Mouse (Mus musculus) ZHBTc4 (cell line): ENCODE measurements at regions not wholly inside any gene's neighbourhood (a gene's known extent, or its start where the extent isn't known, plus 50 kb on each side); places are given as distances from the start of the nearest gene placed in this dataset.
A peak's percentile ranks its signal among the peaks of the same experiment; 100 is the strongest.

ENCODE experiments used
- DNase-seq: peaks from one replicate; pipeline ENCODE4 v3.0.0-alpha.2; 2011; ENCODE audit warnings: low read depth, low spot score

DNA sequence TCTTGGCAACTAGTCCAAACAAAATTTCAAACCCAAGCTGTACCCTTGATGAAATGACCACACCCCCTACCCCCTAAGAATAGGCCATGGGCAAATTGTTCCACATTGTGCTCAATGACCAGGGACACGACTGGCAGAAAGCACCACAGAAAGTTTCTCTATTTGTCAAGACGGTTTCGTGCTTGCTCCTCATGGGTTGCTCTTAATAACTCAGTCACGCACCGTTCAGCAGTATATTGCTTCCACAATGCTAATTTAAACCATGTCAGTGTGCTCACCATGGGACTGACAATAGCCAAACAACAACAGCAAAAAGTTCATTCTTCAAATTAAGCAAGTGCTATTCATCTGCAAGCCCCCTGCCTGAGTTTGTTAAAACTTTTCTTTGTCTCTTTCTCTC lies 444.6 kb downstream of the Wdr11 start:
- DNase-seq = no peak

DNA sequence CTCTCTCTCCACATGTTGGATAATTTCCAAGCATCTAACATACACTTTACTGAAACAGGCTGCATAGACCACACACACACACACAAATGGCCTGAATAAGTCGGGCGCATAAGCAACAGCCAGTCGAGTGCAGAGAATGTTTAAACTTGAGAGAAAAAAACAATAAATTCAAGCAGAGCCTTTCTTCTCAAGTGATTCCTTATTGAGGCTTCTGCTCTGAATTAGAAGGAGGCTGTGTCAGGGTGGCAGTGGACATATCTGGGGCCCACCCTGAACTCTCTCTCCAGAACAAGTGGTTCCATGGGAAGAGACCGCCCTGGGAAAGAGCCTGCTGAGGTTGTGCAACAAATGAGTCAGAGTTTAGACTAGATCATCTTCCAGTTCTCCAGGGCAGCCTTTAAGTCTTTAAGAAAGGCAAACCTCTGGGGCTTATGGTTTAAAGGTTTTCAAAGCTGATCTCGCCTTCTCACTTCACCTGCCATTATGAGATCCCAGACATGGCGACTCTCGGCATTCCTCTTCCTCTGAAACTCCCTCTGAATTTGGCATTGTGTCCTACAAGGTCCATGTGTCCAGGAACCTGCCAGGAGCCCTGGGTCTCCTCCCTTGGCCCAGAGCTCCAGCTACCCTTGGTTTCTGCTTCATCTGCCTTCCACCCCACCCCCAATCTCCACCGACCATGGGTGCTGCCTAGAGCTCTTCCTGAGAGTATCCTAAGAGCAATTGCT lies 445.3 kb downstream of the Wdr11 start:
- DNase-seq = no peak

DNA sequence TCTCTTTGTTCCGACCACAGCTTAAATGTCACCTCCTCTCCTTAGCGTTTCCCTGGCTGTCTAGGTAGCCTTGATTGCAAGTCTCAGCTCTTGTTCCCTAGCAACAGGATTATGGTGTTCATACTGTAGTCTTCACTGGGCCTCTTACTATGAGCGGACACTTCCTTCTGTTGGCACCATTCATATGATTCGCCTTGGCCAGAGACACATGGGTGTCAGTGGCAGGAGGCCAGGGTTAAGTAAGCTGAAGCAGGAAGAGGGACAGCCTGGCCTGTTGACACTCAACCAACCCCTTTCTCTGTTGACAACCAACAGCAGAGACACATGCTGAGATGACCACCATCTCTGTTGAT lies 445.9 kb downstream of the Wdr11 start:
- DNase-seq = peak; percentile 8

DNA sequence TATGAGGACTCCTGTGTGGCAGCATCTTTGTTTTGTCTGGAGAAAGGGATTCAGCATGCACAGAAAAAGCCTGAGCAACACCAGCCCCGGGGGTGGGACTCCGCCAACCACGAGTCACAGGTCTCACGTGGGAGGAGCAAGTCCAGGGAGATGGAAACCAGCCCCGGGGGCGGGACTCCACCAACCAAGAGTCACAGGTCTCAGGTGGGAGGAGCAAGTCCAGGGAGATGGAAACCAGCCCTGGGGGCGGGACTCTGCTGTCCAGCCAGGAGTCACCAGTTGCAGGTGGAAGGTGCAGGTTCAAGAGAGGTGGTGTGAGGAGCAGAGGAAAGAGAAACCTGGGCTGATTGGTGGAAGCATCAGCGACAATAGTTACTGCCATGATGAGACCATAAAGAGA lies 448.9 kb downstream of the Wdr11 start:
- DNase-seq = peak; percentile 63

DNA sequence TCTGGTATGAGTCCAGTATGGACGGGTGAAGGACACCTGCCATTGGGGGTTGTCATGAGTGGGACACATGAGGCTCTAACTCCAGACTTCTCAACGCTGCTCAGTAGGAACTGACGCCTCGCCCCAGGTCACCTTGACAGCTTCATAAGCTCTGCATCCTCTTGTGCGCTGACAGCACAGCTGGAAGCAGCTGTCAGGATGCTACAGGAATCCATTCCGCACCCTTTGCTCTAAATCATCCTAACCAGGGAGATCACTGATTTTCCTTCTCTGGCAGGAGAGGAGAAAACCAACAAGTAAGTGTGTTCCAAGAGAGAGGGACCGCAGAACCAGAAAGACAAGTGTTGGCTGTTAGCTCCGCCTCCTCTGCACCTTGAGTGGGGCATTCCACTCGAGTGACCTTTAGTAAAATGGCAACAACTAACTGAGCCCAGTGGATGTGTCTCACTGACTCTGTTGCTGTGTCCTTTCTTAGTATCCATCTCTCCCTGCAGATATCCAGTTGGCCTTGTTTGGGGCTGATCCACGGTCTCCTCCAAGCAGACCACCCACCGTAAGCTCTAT lies 449.8 kb downstream of the Wdr11 start:
- no peak for DNase-seq

DNA sequence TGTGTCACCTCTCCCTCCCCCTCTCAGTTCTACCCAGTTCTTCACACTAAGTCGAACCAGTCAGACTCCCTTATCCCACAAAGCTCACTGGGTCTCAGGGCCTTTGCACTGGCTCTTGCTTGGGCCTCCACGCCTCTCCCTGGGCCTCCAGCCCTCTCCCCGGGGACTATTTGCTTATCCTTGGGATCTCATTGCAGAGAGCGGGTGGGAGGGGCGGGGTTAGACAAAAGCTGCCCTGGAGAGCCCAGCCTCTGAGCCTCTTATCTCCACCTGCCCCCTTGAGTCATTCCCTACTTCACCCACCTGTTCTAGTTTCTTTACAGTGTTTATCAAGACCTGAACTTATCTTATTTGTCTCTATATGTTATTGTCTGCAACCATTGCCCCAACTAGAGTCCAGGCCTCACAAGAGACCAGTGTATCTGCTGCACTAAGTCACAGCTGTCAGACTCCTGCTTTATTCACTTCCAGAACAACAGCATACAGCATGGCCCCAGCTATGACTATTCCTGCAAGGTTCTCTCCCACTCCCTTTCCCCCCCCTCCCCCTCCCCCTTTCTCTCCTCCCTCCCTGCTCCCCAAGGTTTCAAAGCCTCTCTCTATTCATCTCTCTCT lies 450.7 kb downstream of the Wdr11 start:
- DNase-seq = peak; percentile 9

DNA sequence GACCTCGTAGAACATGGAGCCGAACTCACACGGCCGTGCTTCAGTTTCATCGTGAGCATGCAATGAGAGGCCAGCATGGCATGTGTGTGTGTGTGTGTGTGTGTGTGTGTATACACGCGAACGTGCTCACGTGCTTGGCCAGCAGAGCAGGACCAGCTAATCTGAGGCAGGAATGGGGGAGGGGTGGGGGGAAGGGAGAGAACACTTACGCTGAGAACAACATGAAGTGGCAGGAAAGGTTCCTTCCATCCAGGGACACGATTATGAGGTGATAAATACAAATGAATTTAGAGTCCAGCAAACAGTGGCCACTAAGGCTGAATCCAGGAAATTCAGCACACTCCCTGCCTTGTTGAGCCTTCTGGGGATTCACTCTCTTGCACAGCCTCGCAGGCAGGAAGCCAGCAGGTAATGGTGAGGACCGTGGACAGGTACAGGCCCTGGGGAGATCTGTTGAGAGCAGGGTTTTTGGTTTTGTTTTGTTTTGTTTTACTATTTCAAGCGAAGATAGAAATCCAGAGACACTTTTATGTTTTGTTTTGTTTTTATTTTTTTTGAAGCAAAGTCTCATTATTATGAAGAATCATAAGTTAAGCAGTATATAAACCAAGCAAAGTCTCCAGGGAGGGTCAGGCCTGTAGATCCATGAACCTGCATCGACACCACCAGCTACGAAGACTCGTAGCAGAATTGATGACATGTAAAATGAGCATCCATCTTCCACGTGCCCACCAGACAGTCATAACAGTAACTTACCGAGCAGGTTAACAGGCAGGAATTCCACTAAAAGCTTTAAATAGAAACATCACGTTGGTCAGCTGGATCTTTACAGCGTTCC lies 452.0 kb downstream of the Wdr11 start:
- no peak for DNase-seq

DNA sequence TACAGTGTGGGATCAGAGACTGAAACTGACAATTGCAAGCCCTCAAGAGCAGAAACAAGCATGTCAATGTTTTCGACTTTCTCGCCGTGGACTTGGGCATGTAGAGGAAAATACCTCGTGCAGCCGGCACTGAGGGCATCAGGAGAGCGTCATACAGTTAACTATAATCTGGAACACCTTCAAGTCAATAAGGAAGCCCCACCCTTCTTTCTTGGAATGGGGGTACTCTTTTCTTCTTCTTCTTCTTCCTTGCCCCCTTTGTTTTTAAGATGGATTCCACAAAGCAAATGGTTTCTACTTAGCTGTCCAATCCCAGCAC lies 452.5 kb downstream of the Wdr11 start:
- DNase-seq = no peak

DNA sequence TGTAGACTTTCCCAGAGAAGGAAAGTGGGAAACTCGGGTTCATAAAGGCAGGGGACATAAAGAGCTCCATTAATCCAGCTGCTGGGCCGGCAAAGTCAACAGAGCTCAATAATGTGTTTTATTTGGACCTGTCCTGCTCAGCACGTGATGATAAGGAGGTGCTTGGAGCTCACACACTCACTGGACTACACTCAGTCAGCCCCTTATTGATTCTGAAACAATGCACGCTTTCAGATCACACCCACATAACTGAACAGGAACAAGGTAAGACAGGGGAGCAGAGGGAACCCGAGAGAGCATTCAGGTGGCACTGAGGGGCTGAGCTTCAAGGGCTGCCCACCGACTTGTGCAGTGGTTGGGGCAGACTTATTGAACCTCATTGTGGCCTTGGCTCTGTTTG lies 452.9 kb downstream of the Wdr11 start:
- DNase-seq = no peak

DNA sequence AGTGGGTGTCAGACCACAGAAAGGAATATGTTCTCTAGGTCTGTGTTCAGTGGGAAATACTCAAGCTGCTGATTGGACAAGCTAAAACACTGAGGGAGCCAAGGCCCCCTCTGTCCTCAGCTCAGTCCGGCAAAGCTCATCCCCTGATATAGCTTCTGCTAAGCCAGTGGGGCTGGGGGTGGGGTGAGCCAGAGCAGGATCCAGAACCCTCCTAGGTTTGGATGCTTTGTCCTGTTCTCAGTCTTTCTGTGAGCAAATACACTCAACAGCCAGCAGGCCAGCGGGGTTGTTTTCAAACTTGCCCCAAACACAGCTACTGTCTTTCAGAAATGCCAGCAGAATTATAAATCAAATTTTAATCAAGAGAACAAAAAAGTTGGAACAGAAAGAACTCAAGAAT lies 454.4 kb downstream of the Wdr11 start:
- no peak for DNase-seq

DNA sequence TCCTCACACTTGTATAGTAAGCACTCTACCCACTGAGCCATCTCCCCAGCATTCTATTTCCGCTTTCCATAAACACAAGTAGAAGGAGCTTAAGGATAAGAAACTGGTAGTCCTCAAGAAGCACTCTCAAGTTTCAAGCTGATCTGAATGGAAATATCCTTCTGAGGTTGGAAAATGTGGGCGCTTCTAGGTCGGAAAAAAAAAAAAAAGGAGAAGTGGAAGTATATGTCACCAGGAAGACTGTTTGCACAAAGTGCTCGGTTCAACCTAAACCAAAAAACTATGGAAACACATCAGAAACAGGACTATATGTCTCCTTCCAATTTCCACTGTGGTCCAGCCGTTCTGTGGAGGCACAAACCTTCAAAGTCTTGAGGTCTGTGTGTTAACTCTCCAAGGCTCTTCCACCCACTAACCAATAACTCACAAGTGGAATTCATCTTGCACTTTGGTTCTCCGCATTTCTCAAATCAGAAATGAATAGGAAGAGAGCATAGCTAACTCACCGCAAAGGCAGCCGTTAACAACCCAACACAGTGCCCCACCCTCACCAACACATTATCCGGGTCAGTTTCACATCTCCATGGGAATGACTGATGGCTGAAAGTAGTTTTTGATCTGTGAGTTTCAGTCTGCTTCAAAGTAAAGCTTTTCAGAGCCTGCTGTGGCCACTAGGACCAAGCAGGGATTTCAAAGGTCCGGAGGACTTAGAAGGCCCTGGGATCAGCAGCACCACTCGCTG lies 455.8 kb downstream of the Wdr11 start:
- DNase-seq = no peak

DNA sequence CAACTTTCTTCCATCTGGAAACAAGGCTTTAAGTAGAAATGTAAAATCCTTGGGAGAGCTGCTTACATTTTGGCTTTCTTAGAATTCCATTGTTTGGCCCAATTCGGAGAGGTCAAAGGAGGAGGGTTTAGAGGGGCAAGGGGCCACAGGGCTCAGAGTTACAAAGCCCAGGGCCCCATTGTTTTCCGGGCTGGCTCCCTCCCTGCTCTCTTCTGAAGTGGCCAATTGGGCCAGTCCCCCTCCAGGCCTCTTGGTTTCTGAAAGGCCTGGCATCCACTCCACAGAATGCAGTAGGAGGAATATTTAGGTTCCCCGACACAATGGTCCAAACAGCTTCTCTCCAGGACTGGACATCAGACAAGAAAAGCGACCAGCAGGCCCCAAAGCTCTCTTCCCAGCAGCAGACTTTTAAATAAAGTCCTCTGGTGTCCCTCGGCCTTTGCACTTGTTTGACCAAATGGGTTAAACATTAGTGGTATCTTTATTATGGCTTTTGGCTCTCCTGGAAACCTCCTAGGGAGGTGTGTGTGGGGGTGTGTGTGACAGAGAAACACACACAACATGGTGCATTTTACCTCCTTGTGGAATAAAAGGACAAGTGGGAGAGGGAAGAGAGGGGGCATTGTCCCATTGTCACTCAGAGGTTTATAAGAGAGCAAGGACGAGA lies 456.6 kb downstream of the Wdr11 start:
- no peak for DNase-seq

DNA sequence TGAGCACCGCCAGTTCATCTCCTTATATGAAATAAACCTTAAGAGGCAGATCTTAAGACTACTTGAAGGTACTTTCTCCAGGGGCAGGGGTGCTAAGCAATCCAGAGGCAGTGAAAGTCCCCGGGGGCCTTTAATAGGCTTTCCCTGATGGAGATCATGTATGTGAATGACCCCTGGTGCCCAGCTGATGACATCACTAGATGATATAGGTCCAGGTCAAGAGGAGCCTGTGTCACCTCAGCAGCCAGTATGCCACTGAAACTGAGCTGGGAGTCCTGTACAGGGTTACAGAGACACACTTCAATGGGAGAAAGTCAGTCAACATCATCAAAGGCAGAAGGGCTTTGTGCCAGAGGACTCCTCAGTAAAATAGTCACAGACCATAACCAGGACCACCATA lies 457.8 kb downstream of the Wdr11 start:
- no peak for DNase-seq

DNA sequence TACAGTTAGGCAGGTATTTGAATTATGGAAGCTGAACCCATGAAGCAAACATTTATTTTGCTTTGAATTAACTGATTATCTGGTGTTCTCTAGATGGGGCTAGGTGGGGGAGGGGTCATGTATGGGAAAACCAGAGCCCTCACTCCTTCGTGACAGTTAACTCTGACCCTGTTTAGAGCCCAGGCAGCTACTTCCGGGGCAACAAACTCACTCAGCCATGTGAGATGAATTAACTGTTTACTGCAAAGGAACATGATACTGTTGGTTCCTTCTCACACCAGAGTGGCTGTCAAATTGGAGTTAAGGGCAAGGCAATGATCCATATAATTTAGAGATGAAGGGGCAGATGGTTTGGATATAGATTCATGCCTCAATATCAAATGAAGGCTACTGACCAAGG lies 458.5 kb downstream of the Wdr11 start:
- DNase-seq = no peak

DNA sequence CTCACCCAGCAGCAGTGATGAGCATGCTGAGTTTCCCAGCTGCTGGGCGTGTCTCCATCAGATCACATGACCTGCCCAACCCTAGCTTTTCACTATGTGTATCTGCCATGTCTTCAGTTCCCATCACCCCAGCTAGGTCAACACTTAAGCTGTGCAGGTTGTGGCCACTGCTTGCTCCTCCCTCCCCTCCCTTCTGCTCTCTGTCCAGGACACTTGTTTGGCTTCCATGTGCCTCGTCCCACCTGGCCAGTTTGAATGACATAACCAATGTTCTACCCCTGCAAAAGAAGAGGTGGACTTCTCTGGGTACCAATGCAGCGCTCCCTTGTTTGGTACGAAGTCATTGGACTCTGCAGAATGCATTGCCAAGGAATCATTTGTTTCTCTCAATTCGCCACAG lies 460.7 kb downstream of the Wdr11 start:
- DNase-seq = no peak

DNA sequence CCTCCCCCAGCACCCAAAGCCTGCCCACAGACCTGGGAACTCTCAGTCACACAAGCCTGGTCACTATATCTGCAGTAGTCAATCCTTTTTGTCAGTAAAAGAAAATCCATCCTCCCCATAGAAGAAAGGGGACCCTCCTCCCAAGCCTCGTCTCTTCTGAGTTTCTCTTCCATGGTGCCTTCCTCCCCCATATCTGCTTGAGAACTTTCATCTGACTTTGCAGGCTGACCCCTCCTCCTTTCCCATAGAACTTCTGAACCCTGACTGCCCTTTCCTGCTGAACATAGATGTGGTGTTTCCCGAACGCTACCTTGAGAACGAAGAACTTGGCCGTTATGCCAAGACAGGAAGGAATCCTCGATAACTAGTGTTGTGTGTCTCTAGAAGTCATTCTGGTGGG lies 462.5 kb downstream of the Ate1 start:
- DNase-seq = no peak

DNA sequence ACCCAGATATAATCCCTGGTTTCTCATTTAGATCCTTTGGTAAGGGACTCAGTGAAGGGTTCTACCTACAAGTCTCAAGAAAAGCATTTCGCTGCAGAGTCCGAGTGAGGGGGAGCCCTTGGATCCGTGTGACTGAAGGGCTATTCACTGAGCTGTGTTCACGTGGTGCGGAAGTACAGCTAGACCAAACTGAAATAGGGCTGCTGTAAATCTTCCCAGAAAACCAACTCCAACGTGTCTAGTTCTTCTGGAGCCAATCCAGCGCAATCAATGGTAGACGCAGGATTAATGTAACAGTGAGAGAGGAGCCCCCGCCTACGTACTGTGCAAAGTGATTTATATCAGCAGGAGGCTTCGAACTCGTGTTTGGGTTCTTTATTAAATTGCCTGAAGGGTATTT lies 461.9 kb downstream of the Ate1 start:
- DNase-seq = no peak

DNA sequence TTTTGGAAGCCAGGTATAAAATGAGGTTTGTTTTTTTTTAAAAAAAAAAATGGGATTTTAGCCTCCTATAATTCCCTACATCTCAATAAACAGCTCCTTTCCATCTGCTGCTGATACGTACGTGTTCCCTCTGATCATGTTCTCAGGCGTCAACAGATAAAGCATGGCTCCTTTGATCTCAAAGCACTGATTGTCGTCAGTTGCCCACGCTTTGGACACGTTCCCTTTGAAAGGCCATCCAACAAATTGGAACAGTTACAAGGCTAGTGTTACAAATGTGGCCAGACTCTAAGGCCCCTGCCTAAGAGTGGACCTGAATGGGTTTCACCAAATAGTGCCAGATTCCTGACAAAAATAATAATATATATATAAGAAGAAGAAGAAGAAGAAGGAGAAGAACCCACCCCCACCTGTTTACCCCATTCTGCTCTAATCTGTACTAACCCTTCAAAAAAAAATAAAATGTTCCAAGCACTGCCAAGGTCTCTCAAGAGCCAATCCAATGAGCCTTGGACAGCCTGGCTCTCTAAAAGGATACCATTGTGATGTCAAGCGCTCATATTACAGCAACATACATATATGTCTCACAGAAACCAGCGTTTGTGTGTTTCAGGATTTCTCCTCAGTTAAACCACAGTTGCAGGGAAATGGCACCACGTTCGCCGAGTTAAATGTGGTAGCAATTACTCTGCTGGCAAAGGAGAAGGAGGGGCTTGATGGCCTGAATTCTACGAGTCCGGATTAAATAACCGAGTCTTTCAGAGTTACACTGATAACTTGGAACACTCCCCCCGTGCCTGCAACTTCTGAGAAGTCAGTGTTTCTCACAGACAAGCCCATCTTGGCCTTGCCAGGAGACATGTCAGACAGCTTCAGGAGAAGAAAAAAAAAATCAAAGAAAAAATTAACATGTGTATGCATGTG lies 460.2 kb downstream of the Ate1 start:
- no peak for DNase-seq

DNA sequence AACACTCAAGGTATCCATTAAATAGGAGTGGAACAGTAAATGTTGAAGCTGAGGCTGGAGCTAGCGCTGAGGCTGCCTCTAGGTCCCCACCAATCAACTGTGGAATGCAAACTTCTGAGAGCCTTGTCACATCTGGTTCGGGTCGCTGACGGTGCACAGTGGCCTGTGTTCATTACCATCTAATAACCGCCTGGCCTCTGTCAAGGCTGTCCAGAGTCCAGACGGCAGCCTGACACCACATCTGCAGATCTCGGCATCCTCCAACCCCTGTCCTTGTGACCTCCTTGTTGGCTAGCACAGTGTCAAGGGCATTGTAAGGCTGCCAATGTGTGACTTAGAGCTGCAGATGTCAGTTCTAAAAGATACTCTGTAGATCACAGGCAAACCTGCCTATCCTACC lies 455.7 kb downstream of the Ate1 start:
- DNase-seq = no peak

DNA sequence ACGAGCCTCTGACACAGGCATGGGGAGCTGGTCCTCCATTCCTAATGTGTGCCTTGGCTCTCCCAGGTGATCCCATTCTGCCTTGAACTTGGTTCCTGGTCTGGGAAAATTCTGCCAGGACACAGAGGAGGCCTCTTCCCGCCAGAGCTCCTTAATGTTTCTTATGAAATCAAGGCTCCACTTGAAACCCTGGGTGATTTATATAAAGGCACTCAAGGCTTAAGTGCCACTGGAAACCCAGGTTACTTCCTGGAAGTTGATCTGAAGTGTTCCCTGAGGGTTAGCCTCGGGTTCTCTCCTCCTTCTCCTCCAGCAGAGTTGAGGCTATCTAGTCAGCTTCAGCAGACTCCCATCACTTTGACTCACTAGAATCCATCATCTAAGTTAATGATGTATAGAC lies 451.9 kb downstream of the Ate1 start:
- no peak for DNase-seq
